In the genomic region with DNA sequence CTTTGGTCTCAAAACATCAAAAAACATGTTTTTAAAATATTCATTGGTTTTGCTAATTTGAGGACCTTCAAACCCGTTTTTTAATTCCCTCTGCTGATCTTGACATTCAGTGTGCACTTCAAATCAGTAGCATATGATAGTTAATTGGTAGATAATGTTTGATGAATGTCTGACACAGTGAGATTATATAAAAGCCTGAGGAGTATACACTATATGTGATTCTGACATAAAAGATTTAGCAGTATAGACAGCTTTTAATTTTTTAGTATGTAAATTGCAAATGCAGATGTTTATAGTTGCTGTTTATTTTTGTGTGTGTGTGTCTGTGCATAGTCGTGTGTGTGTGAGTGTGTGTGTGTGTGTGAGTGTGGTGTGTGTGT, we compare ENCODE assay signal across 27 mouse cellular contexts.
"Had no signal": no experiment of that assay in that cellular context is flagged by ENCODE, and none has a peak within 500 bp of the region (broad histone marks: within the 10 kb centered on the region; RNA-seq: fewer than 3 reads in every experiment).

No protein-coding gene starts in this region.

- H3K4me3 ChIP-seq: embryonic facial prominence, embryonic 10.5 days; embryonic facial prominence, embryonic 12.5 days; embryonic facial prominence, embryonic 13.5 days; embryonic facial prominence, embryonic 15.5 days; erythroblast, embryonic 14.5 days; forebrain, embryonic 10.5 days; forebrain, embryonic 12.5 days; forebrain, embryonic 13.5 days; forebrain, embryonic 15.5 days; gastrocnemius, adult 2 months; heart, adult 2 months had no signal

- H3K9me3 ChIP-seq: embryonic facial prominence, embryonic 10.5 days; embryonic facial prominence, embryonic 12.5 days; embryonic facial prominence, embryonic 13.5 days; embryonic facial prominence, embryonic 15.5 days; forebrain, embryonic 10.5 days; forebrain, embryonic 12.5 days; forebrain, embryonic 13.5 days; forebrain, embryonic 15.5 days had no signal

- H3K4me2 ChIP-seq: embryonic facial prominence, embryonic 12.5 days; embryonic facial prominence, embryonic 13.5 days; embryonic facial prominence, embryonic 15.5 days; forebrain, embryonic 12.5 days; forebrain, embryonic 13.5 days; forebrain, embryonic 15.5 days had no signal

- H3K4me1 ChIP-seq: embryonic facial prominence, embryonic 10.5 days; embryonic facial prominence, embryonic 12.5 days; embryonic facial prominence, embryonic 13.5 days; embryonic facial prominence, embryonic 15.5 days; forebrain, embryonic 10.5 days; forebrain, embryonic 12.5 days; forebrain, embryonic 15.5 days had no signal

- ATAC-seq: forebrain, embryonic 13.5 days; forebrain, embryonic 14.5 days; forebrain, embryonic 15.5 days; forebrain, embryonic 16.5 days; forebrain, postnatal 0 days had no signal

- H3K27ac ChIP-seq: embryonic facial prominence, embryonic 10.5 days; embryonic facial prominence, embryonic 12.5 days; embryonic facial prominence, embryonic 13.5 days; embryonic facial prominence, embryonic 15.5 days; forebrain, embryonic 10.5 days; forebrain, embryonic 12.5 days; forebrain, embryonic 13.5 days; forebrain, embryonic 15.5 days; gastrocnemius, adult 2 months; heart, adult 2 months had no signal

- H3K36me3 ChIP-seq: embryonic facial prominence, embryonic 10.5 days; embryonic facial prominence, embryonic 12.5 days; embryonic facial prominence, embryonic 13.5 days; embryonic facial prominence, embryonic 15.5 days; forebrain, embryonic 10.5 days; forebrain, embryonic 12.5 days; forebrain, embryonic 15.5 days had no signal

- H3K27me3 ChIP-seq: embryonic facial prominence, embryonic 12.5 days; embryonic facial prominence, embryonic 13.5 days; embryonic facial prominence, embryonic 15.5 days; forebrain, embryonic 12.5 days; forebrain, embryonic 13.5 days; forebrain, embryonic 15.5 days had no signal

- H3K9ac ChIP-seq: embryonic facial prominence, embryonic 12.5 days; embryonic facial prominence, embryonic 13.5 days; embryonic facial prominence, embryonic 15.5 days; forebrain, embryonic 12.5 days; forebrain, embryonic 13.5 days; forebrain, embryonic 15.5 days; forebrain, postnatal 0 days had no signal

- DNase-seq: cerebellum, adult 2 months; cerebellum, adult 8-10 months; cerebellum, adult 9-10 months; cerebellum, adult 9-11 months; cerebellum, postnatal 25 days; cerebellum, postnatal 36 days; embryo, embryonic 11 days; forebrain, postnatal 0 days; gastrocnemius, adult 2 months; gastrocnemius, postnatal 10 days; gastrocnemius, postnatal 14 days; gastrocnemius, postnatal 25 days; gastrocnemius, postnatal 36 days; heart, adult 11 months; heart, adult 18-20 months; heart, adult 2 months had no signal
